Mouse (Mus musculus): Measurements from ENCODE around the gene Kcnq5.

- no peak for TF ChIP-seq CTCF (conservative IDR thresholded peaks at IDR 0.05; ENCODE audit: insufficient read depth, insufficient read length, low read depth, low read length)
- no peak for TF ChIP-seq POLR2A (IDR thresholded peaks at IDR 0.05; ENCODE audit: low read depth, low read length)
Observed at GRCm38 (mm10) chr1:21804477-21804866, 157.3 kb downstream of the Kcnq5 start.

Data from kidney, adult 2 months (tissue).